Mouse (Mus musculus) adrenal gland, adult 2 months (tissue): ENCODE measurements around the gene Gm49393. TPM values are rescaled to one million over a fixed set of nuclear protein-coding genes. Genes with fewer than 3 reads are reported as not detected.
"Not testable (repeated sequence)": the region's sequence is repeated elsewhere in the genome, so short reads cannot be mapped to it uniquely, and the experiment has no call there.

Experiments
- DNase-seq: peaks from one replicate; pipeline ENCODE4 v3.0.0; 2021
- long read RNA-seq: library from polyadenylated mRNA; stranded (forward); transcript quantifications from one replicate; pipeline ENCODE4 v2.0.0, GENCODE M21; 2021
- polyA plus RNA-seq: library from polyadenylated mRNA; depleted of rRNA; stranded (reverse); fragments of >200 nt; gene quantifications from 2 replicates; pipeline ENCODE4 v1.2.3, GENCODE M21; 2012; rRNA removed
- total RNA-seq, 2 experiments: library from RNA; stranded (reverse); gene quantifications; 2 replicates each; pipeline ENCODE4 v1.2.3; 2021

Gm49393 gene
- total RNA-seq (not detected), polyA plus RNA-seq (not detected in 2 replicates)
- long read RNA-seq = 0 reads

DNA sequence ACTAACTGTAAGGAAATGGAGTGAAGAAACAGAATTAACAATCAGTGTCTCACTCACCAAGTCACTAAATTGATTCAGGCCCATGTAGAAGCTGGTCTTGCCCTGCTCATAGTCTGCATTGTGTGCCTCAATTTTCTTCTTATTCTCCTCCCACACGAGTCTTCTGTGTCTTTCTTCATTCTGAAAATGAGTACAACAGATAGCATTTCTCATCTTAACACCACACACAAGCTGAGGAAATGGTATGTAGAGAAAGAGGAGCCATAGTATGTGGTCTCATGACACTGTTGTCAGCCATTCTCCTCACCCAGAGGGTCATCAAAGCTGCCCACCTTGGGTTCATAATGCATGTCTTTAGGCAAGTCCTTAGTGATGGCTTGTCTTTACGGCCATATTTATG is at the start of gene Gm49393:
Gene Gm49393 (minus strand): TSS at position 101 of the 400 bp plus-strand sequence.
- DNase-seq = not testable (repeated sequence)

DNA sequence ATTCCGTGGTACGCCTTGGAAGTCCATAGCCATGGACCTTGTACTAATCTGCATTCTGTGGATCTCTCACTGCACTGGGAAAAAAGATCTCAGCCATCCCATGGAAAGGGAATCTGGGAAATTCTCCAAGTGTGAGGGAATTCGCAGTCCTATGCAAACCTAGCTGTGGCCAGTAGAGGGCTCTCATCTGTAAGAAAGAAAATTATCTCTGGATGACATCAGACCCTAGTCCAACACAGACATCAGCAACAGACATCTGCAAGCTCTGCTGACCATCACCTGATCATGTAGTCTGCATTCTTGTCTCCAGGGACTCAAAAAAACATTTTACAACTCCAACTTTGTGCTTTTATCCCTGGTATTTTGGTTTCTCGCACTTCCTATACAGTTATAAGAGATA is 36.9 kb upstream of the Gm49393 start:
- DNase-seq = not testable (repeated sequence)

DNA sequence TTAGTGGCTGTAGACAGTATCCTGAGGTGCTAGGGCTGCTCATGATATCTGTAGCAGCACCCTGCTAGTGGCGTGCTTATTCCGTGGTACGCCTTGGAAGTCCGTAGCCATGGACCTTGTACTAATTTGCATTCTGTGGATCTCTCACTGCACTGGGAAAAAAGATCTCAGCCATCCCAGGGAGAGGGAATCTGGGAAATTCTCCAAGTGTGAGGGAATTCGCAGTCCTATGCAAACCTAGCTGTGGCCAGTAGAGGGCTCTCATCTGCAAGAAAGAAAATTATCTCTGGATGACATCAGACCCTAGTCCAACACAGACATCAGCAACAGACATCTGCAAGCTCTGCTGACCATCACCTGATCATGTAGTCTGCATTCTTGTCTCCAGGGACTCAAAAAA is 28.6 kb upstream of the Gm49393 start:
- DNase-seq = not testable (repeated sequence)

DNA sequence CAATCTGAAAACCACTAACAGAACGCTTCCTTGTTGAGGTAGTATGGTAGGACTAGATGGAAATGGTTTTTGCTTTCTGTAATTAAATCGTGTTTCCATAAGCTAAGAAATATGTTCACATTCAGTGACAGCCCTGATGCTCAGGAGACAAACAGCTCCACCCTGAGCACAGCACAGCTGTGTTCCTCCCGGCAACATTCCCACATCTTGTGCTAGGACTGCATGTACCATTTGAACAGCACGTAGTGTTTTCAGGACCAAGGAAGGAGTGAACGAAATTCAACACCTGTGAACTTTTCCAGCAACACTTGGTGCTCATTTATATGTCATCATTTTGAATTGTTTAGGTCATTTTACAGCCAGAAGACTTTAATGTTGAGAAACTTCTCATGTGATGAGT is 26.3 kb upstream of the Gm49393 start:
- DNase-seq = no peak

DNA sequence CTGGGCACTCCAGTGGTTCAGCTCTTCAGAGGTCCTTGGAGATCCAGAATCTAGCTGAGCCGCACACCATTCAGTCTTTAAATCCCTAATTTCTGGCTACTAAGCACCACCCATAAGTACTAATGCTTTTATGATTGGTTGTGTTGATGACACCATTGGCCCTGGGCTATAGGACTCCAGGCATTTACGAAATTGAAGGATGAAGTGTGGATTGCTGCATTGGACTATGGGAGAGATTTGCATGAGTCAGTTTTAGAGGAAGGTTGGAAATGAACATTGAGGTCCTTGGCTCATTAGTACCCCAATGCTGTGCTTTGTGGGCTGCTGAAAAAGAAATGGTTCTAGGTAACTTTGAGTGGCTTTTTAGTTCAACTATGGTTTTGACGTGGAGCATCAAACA is 6.5 kb upstream of the Gm49393 start, which contains the start of gene Tpbpa:
Gene Tpbpa (minus strand): TSS at position 101 of the 400 bp plus-strand sequence.
- DNase-seq = not testable (repeated sequence)

DNA sequence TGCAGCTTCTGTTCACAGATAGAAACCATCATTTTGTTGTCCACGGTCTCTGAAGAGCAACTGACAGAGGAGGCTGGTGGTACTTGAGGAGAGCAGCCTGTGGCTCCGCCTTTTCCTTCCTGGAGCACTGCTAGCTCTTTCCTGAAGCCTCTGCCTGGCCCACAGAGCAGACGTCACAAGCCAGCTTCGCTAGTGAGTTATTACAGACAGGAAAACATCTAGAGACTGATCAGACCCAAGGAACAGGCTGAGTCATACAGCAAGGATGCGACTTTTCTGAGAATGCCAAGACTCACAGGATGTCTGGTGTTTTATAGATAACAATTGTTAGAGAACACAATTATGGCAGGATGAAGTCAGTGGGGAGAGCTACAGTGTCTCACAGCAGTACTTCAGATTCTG is 1.1 kb upstream of the Gm49393 start, which contains the start of the genes Gm49391 and Ctla2a:
Gene Gm49391 (minus strand): TSS at position 72 of the 402 bp plus-strand sequence.
Gene Ctla2a (minus strand): TSS at position 126 of the 402 bp plus-strand sequence.
- DNase-seq = peak; percentile 52

DNA sequence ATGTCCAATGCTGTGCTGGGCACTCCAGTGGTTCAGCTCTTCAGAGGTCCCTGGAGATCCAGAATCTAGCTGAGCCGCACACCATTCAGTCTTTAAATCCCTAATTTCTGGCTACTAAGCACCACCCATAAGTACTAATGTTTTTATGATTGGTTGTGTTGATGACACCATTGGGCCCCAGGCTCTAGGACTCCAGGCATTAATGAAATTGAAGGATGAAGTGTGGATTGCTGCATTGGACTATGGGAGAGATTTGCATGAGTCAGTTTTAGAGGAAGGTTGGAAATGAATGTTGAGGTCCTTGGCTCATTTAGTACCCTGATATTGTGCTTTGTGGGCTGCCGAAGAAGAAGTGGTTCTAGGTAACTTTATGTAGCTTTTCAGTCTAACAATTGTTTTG is 30.6 kb downstream of the Gm49393 start, which contains the start of gene Tpbpb:
Gene Tpbpb (minus strand): TSS at position 101 of the 400 bp plus-strand sequence.
- DNase-seq = not testable (repeated sequence)

DNA sequence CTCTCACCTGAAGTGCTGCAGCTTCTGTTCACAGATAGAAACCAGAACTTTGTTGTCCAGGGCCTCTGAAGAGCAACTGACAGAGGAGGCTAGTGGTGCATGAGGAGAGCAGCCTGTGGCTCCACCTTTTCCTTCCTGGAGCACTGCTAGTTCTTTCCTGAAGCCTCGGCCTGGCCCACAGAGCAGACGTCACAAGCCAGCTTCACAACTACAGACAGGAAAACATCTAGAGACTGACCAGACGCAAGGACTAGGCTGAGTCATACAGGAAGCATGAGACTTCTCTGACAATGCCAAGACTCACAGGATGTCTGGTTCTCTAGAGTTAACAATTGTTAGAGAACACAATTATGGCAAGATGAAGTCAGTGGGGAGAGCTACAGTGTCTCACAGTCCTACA is 38.1 kb downstream of the Gm49393 start, which contains the start of gene Ctla2b:
Gene Ctla2b (minus strand): TSS at position 120 of the 400 bp plus-strand sequence.
- DNase-seq = peak; percentile 60

DNA sequence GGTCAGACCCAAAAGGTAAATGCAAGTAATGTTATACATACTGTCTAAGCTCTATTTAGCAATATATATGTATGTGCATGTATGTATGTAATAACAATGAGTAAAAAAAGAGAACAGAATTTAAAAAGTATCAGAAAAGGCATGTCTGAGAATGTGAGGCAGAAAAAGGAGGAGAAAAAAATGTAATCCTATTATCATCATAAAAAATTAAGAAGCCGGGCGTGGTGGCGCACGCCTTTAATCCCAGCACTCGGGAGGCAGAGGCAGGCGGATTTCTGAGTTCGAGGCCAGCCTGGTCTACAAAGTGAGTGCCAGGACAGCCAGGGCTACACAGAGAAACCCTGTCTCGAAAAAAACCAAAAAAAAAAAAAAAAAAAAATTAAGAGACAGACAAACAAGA is 38.6 kb downstream of the Gm49393 start, which contains the start of gene Gm49392:
Gene Gm49392 (minus strand): TSS at position 101 of the 400 bp plus-strand sequence.
- DNase-seq = not testable (repeated sequence)

DNA sequence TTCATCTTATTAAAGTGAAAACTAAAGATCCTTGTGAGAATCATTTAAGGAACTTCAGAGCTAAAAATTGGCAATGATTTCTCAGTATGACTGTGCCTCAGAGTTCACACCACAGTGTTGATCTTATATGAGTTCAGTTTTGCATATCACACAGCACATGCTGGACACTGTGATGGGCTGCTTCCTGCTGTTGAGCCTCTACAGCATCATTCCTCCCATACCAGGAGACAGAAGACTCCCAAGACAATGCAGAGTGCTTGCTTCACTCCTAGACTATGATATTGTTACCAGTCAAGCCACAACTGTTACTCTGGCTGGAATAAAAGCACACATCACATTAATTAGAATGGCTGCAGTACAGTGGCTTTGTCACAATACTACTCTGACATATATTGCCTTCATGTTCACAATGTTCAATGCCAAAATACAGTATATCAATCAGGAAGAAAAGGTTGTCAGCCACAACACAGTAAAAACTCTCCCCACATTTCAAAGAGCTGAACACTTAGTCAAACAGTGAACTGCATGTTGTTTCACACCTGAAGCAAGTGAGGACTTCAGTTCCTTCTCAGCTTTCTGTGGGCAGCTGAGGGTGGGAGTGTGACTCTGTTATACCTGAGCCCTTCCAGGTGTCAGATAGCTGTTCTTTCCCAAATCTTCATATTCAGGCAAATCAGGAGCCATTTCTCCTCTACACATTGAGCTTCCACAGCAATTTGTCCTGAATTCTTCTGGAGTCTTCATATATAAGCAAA is 39.8 kb downstream of the Gm49393 start:
- DNase-seq = no peak

DNA sequence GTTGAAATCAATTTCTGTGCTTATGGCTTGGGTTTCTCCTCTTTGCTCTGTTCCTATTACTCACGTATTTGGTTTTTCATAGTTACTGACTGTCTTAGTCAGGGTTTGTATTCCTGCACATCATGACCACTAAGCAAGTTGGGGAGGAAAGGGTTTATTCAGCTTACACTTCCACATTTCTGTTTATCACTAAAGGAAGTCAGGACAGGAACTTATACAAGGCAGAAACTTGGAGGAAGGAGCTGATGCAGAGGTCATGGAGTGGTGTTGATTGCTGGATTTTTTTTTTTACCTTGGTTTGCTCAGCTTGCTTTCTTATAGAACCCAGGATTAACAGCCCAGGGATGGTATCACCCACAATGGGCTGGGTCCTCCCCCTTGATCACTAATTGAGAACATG is 43.1 kb downstream of the Gm49393 start:
- DNase-seq = no peak

DNA sequence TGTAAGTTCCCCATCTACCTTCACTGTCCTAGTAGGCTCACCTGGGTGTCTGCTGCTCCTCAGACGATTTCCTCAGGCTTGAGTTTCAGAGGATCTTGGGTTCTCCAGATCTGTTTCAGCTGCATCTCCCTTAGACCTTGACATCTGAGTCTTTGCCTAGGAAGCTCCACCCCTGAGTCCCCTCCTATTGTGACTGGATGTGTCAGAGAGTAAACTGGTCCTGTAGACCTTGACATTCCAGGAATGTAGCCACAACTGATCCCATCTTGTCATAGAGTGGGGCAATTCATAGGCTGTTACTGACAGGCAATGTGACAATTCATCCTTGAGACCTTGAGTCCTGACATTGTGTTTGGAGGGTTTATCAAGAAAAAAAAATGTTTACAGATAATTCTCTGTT is 71.1 kb downstream of the Gm49393 start, which contains the start of gene 4930486L24Rik:
Gene 4930486L24Rik (minus strand): TSS at position 195 of the 400 bp plus-strand sequence.
- DNase-seq = peak; percentile 83

DNA sequence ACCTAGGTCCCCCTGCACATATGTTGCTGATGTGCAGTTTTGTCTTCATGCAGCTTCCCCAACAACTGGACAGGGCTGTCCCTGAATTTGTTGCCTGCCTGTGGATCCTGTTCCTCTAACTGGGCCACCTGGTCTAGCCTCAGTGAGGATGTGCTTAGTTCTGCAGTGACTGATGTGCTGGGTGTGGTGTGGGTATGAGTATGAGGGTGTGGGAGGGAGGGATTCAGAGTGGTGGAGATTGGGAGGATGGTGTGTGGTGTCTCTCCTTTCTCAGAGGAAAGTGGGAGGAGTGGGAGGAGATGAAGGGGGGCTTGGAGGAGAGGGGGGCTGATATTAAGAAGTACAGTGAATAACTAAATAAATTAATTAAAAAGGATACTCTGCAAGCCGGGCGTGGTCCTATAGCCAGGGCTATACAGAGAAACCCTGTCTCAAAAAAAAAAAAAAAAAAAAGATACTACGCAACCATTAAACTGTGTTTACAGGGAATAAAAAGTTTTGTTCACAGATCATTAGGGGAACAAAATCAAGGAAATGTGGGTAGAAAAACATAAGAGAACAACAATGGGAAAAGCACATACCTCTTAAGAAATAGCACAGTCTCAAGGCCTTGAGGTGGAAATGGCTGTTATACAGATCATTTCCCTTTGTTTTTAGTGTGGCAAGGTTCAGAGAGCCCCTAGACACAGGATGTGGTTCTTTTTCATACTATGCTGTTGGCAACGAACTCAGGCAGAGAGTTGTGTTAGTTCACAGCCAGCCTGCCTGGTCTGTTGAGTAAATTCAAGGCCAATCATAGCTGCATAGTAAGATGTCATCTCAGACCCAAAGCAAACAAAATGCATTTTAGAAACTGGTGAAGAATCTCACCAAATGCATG is 86.9 kb downstream of the Gm49393 start:
- DNase-seq = no peak

DNA sequence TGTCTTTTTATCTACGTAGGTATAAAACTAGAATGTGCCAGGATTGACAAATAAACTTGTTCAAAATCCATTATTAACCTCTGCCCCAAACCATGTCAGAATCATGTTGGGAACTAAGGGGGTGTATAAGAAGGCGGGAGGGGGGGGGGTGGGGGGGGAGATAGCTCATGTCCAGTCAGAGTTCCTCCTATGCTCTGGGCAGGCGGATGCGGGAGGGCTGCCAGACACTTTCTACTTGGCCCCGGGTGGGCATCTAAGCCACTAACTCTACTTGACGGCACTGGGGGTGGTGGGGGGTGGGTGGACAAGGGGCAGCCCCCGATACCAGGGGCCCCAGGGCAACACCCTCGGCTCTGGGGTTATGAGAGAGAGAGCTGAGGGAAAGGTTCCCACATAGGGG is 92.2 kb downstream of the Gm49393 start:
- DNase-seq = no peak

DNA sequence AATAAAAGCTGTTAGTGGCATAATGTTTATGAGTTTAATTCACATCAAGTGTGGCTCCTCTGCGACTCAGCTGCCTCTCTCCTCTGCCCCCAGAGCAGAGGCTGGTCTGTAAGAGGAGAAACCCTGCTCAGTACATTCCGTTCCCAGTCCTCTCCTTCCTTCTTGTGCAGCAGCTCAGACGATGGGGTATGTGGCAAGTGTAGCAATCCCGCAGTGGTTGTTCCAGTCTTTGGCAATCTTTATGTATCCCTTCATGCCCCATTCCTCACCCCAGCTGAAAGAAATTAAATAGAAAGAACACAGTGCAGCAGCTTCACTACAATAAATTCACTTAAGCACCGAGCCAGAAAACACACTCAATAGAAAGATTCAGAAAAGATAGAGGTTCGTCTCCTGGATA is 92.7 kb downstream of the Gm49393 start:
- no peak for DNase-seq

DNA sequence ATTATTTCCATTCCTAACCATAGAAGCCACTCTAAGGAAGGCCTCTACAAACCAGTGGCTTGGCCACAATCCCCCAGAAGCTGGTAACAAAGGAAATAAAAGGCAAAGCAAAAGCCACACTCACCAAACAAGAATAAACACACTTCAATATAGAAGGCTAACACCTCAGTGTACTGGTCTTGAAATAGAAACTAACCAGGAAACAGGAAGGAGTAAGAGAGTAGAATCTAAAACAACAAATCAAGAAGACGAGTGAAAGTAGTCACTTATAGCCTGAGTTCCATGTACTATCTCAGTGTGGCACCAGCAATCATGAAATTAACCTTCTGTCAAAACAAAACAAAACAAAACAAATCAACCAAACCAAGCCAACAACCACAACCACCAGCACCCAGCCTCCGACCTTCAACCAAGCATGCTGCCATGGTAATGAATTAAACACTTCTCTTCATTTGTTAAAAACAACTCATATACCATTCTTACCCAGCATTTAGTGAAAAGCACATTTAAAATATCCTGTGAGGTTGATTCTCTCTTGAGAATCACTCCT is 96.0 kb downstream of the Gm49393 start:
- DNase-seq = no peak

DNA sequence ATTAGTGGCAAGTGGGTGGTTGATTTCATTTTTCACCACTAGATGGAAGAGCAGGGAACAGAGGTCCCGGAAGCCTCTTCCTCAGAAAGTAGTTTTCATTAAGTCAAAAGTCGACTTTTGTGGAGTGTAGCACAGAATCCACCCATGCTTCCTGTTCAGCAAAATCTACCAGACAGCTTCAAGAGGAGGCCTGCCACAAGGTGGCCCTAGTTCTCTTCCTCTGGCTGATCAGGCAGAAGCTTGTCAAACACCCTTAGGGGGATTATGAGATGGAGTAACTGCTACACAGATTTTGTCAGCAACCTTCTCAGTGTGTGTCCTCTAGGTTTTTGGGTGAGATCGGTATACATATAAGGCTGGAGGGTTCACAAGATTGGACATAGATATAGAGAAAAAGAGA is 109.3 kb downstream of the Gm49393 start:
- peak; percentile 18 for DNase-seq

DNA sequence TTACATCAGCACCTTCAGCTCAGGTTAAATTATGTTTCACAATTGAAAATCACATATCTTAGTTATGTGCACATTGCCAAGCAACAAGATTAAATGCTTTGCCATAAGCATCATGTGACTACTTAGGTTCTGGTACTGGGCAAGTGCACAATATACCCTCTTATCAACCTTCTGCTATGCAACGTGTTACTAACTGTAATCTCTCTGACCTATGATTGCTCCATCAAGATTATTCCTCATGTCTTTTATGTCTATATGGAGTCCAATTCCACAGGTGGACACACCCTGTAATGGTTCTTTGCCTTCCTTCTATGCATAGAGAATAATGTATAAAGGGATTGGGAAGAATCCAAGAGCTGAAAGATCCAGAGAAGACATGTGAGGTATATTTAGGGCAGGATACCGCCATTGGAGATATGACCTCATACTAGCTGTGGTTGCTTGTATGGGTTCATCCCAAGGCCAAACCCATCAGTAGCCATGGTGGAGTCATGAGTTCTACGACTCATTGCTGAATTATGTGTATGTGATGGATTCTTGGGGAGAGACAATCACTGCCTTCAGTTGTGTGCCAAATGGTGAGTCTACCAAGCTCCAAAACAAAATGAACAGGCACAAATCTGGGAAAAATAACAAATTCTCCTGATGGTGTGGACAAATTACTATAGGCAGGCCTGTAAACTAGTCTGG is 114.8 kb downstream of the Gm49393 start:
- no peak for DNase-seq

DNA sequence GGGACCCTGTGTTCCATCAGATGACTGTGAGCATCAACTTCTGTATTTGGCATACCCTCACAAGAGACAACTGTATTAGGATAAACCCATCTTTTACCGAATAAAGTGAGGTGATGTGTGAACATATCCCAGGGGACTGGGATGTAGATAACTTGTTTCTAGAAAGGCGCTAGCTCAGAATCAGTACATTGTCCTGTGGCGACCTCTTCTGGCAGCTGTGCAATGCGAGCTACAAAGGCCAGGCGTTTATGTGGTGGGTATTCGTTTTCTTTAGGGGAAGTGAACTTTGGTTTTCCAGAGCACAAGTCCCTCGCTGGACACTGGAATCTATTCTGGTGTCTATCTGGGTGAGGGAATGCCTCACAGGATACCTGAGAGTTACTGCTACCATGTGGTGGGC is 115.9 kb downstream of the Gm49393 start:
- peak; percentile 30 for DNase-seq

DNA sequence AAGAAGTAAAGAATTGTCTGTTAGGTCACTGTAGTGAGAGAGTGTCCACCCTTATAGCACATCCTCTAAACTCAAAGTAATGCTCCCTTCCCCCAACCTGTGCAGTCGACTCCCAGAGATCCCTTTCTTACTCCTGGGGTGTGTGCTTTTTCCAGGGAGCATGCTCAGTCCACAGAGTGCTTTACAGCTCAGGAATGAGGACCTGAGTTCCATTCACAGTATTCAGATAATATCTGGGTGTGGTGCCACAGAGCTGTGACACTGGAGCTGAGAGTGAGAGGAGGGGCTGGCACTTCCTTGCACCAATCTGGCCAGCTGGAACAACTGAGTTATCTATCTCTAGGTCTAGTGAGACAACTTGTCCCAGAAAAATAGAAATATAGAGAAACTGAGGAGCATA is 121.7 kb downstream of the Gm49393 start:
- no peak for DNase-seq

DNA sequence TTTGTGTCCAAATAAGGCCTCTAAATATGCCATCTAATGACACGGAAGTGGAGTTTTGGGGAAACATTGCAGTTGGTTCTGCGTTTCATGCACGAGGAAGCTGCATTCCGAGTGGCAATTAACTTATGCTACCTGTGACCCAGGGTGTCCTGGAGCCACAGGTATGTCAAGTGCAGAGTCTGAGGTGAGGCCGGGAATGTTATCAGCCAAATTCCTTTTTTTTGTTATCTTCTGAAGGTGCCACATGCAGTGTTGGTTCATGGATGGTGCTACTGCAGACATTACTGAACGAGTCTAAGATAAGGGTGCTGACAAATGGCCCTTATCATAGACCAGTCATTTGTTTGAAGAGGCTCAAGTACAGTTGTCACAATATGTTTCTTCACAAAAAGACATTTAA is 122.6 kb downstream of the Gm49393 start:
- no peak for DNase-seq
